27 mouse cellular contexts compared by ENCODE assay signal in genomic region chr6:34110571-34110970, GRCm38 (mm10).
DNase-seq lines count a peak whose midpoint lies in the region; ATAC-seq and TF ChIP-seq lines count a peak whose summit lies in the region.
"Had no signal": no experiment of that assay in that cellular context is flagged by ENCODE, and none has a peak within 500 bp of the region (broad histone marks: within the 10 kb centered on the region; RNA-seq: fewer than 3 reads in every experiment).

No protein-coding gene starts in this region.

- TF ChIP-seq CTCF in forebrain, postnatal 0 days (IDR thresholded peaks at IDR 0.05; ENCODE audit: low read depth) = no peak

- 0 out of 2 replicates have a peak, but pooled peaks cover 6% of the 10 kb centered on the region for H3K4me1 ChIP-seq in forebrain, postnatal 0 days (ENCODE audit: insufficient read depth)
- peaks cover 3% of the 10 kb centered on the region; the same call in 1 of the 2 replicates for H3K4me1 ChIP-seq in forebrain, embryonic 12.5 days
- H3K4me1 ChIP-seq in limb, embryonic 13.5 days = peaks cover 20% of the 10 kb centered on the region
- H3K4me1 ChIP-seq in limb, embryonic 10.5 days = peaks cover 6% of the 10 kb centered on the region; the same call in 1 of the 2 replicates
- no peaks in the 10 kb centered on the region for H3K4me1 ChIP-seq in midbrain, embryonic 15.5 days
- H3K4me1 ChIP-seq: embryonic facial prominence, embryonic 12.5 days; hindbrain, embryonic 15.5 days; liver, embryonic 12.5 days; lung, embryonic 15.5 days; stomach, embryonic 15.5 days had no signal

- no peaks in the 10 kb centered on the region for H3K9me3 ChIP-seq in forebrain, postnatal 0 days (ENCODE audit: low read length)
- no peaks in the 10 kb centered on the region for H3K9me3 ChIP-seq in forebrain, embryonic 12.5 days
- no peaks in the 10 kb centered on the region for H3K9me3 ChIP-seq in limb, embryonic 13.5 days
- no peaks in the 10 kb centered on the region for H3K9me3 ChIP-seq in limb, embryonic 10.5 days (replicated peaks)
- H3K9me3 ChIP-seq in midbrain, embryonic 15.5 days = no peaks in the 10 kb centered on the region
- H3K9me3 ChIP-seq: embryonic facial prominence, embryonic 12.5 days; hindbrain, embryonic 15.5 days; liver, embryonic 12.5 days; lung, embryonic 15.5 days; midbrain, embryonic 10.5 days; stomach, embryonic 15.5 days had no signal

- H3K4me3 ChIP-seq in forebrain, postnatal 0 days (ENCODE audit: low read depth, low read length) = no peak overlapping the region
- no peak overlapping the region for H3K4me3 ChIP-seq in forebrain, embryonic 12.5 days (replicated peaks)
- H3K4me3 ChIP-seq in limb, embryonic 13.5 days = no peak overlapping the region
- no peak overlapping the region for H3K4me3 ChIP-seq in limb, embryonic 10.5 days
- no peak overlapping the region for H3K4me3 ChIP-seq in midbrain, embryonic 15.5 days
- H3K4me3 ChIP-seq: embryonic facial prominence, embryonic 12.5 days; erythroblast, embryonic 14.5 days; gastrocnemius, adult 2 months; hindbrain, embryonic 15.5 days; layer of hippocampus, adult 2 months; left cerebral cortex, adult 2 months; liver, embryonic 12.5 days; lung, embryonic 15.5 days; midbrain, embryonic 10.5 days; stomach, embryonic 15.5 days had no signal

- no peak for ATAC-seq in forebrain, postnatal 0 days
- no peak for ATAC-seq in forebrain, embryonic 12.5 days (ENCODE audit: low FRiP score)
- ATAC-seq in limb, embryonic 13.5 days (ENCODE audit: low FRiP score, low read depth) = no peak; the same call in 1 of the 2 replicates
- ATAC-seq in midbrain, embryonic 15.5 days (replicated peaks) = no peak
- ATAC-seq: intestine, embryonic 16.5 days; liver, embryonic 12.5 days had no signal

- no peak overlapping the region for H3K27ac ChIP-seq in forebrain, postnatal 0 days (ENCODE audit: low read depth, low read length)
- no peak overlapping the region for H3K27ac ChIP-seq in forebrain, embryonic 12.5 days
- H3K27ac ChIP-seq in limb, embryonic 13.5 days = no peak overlapping the region
- H3K27ac ChIP-seq in limb, embryonic 10.5 days = no peak overlapping the region
- H3K27ac ChIP-seq in midbrain, embryonic 15.5 days = no peak overlapping the region
- H3K27ac ChIP-seq: embryonic facial prominence, embryonic 12.5 days; gastrocnemius, adult 2 months; hindbrain, embryonic 15.5 days; layer of hippocampus, adult 2 months; left cerebral cortex, adult 2 months; liver, embryonic 12.5 days; lung, embryonic 15.5 days; midbrain, embryonic 10.5 days; stomach, embryonic 15.5 days had no signal

- no peak overlapping the region for H3K9ac ChIP-seq in forebrain, postnatal 0 days
- H3K9ac ChIP-seq in forebrain, embryonic 12.5 days = no peak overlapping the region
- H3K9ac ChIP-seq in limb, embryonic 13.5 days = 0 out of 2 replicates have a peak overlapping the region, but pooled peaks have one; percentile 36
- no peak overlapping the region for H3K9ac ChIP-seq in midbrain, embryonic 15.5 days
- H3K9ac ChIP-seq: embryonic facial prominence, embryonic 12.5 days; hindbrain, embryonic 15.5 days; liver, embryonic 12.5 days; lung, embryonic 15.5 days; stomach, embryonic 15.5 days had no signal

- H3K4me2 ChIP-seq in forebrain, postnatal 0 days (ENCODE audit: low read depth) = no peak overlapping the region
- H3K4me2 ChIP-seq in forebrain, embryonic 12.5 days = no peak overlapping the region
- H3K4me2 ChIP-seq in limb, embryonic 13.5 days (replicated peaks) = no peak overlapping the region; the same call in 1 of the 2 replicates
- H3K4me2 ChIP-seq in midbrain, embryonic 15.5 days = no peak overlapping the region
- H3K4me2 ChIP-seq: embryonic facial prominence, embryonic 12.5 days; heart, embryonic 11.5 days; hindbrain, embryonic 15.5 days; liver, embryonic 12.5 days; lung, embryonic 15.5 days; stomach, embryonic 15.5 days had no signal

- DNase-seq in forebrain, postnatal 0 days = peak; percentile 15
- no peak for DNase-seq in limb, embryonic 10.5 days (ENCODE audit: low spot score)
- peak; percentile 50 to 66 for DNase-seq in kidney, postnatal 36 days
- no peak for DNase-seq in right cerebral cortex, postnatal 10 days (ENCODE audit: low spot score in 2 of 2)
- DNase-seq: adrenal gland, postnatal 36 days; B cell, adult 2 months; cerebellum, adult 18-20 months; cerebellum, postnatal 36 days; gastrocnemius, adult 2 months; heart, postnatal 14 days; left cerebral cortex, postnatal 4 days; lung, postnatal 4 days; thymus, adult 2 months had no signal

- 20% methylated on average over 10 of the region's 10 CpGs for WGBS in forebrain, postnatal 0 days
- WGBS in forebrain, embryonic 12.5 days = 22% methylated on average over 10 of the region's 10 CpGs
- WGBS in limb, embryonic 13.5 days = 34% methylated on average over 10 of the region's 10 CpGs
- 70% methylated on average over 10 of the region's 10 CpGs for WGBS in limb, embryonic 10.5 days
- WGBS in midbrain, embryonic 15.5 days = 55% methylated on average over 10 of the region's 10 CpGs

- no peaks in the 10 kb centered on the region for H3K36me3 ChIP-seq in forebrain, postnatal 0 days (ENCODE audit: insufficient read depth)
- no peaks in the 10 kb centered on the region for H3K36me3 ChIP-seq in forebrain, embryonic 12.5 days (replicated peaks)
- H3K36me3 ChIP-seq in limb, embryonic 13.5 days = no peaks in the 10 kb centered on the region
- H3K36me3 ChIP-seq in limb, embryonic 10.5 days = no peaks in the 10 kb centered on the region
- no peaks in the 10 kb centered on the region for H3K36me3 ChIP-seq in midbrain, embryonic 15.5 days (replicated peaks)
- H3K36me3 ChIP-seq: embryonic facial prominence, embryonic 12.5 days; hindbrain, embryonic 15.5 days; liver, embryonic 12.5 days; lung, embryonic 15.5 days; midbrain, embryonic 10.5 days; stomach, embryonic 15.5 days had no signal

- H3K27me3 ChIP-seq in forebrain, postnatal 0 days (ENCODE audit: insufficient read depth, low read length) = no peaks in the 10 kb centered on the region
- peaks cover 4% of the 10 kb centered on the region; the same call in 1 of the 2 replicates for H3K27me3 ChIP-seq in forebrain, embryonic 12.5 days
- peaks cover 72% of the 10 kb centered on the region for H3K27me3 ChIP-seq in limb, embryonic 13.5 days
- H3K27me3 ChIP-seq in limb, embryonic 10.5 days (ENCODE audit: low read depth, poor library complexity, severe bottlenecking) = peaks cover 13% of the 10 kb centered on the region; the same call in 1 of the 2 replicates
- no peaks in the 10 kb centered on the region for H3K27me3 ChIP-seq in midbrain, embryonic 15.5 days (replicated peaks)
- H3K27me3 ChIP-seq: hindbrain, embryonic 15.5 days; liver, embryonic 12.5 days; lung, embryonic 15.5 days; stomach, embryonic 15.5 days had no signal

Comparison
In these comparisons a context has a peak if more than half of its experiments do, and no peak if none do; other contexts are left out.
1. DNase-seq: peak in forebrain, postnatal 0 days (single experiment) and kidney, postnatal 36 days (2 of 2); none in limb, embryonic 10.5 days (single experiment) and right cerebral cortex, postnatal 10 days (0 of 2).